Mouse (Mus musculus) heart, postnatal 0 days (tissue): ENCODE data around the gene Iqcf3.
"Not testable (repeated sequence)": the region's sequence is repeated elsewhere in the genome, so short reads cannot be mapped to it uniquely, and the experiment has no call there.

ENCODE experiments used
- CTCF ChIP-seq: IDR thresholded peaks from 2 replicates; pipeline ENCODE4 v1.5.1; 2016; ENCODE audit warnings: antibody characterized with exemption, control low read depth, low read depth
- EP300 ChIP-seq: IDR thresholded peaks from 2 replicates; pipeline ENCODE4 v1.6.1; 2016; ENCODE audit warnings: antibody characterized with exemption, low read depth

DNA sequence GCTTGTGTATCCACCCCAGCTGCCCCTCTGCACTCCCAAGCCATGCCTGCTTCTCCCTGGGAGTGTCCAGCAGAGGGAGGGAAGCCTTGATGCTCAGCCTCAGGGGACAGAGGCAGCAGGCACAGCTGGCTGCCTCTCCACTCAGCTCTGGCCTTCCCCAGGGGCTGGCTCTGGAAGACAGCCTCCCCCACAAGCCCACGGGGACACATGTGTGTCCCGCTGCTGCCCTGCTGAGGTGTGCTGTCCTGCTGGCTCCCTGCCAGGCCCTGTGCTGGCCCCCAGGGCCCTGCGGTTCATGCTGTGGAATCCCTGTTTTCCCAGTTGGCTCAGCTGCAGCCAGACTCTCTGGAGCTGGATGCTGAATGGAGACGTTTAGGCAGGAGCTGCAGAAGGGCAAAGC is 34.0 kb upstream of the Iqcf3 start:
- not testable (repeated sequence) for TF ChIP-seq EP300, CTCF
